Mouse (Mus musculus) intestine, embryonic 16.5 days (tissue): ENCODE data around the gene Rxylt1. TPM values are rescaled to one million over a fixed set of nuclear protein-coding genes. Genes with fewer than 3 reads are reported as not detected.

Experiments
- ATAC-seq: fragments of 200-750 bp; cut with Nextera tagmentation; 2 replicates; pipeline ENCODE4 v1.8.0; 2017; ENCODE audit warnings: moderate TSS enrichment, moderate library complexity
- H3K27ac ChIP-seq: fragments of 300-500 bp; sonication (generic); 2 replicates; pipeline ENCODE4 v1.5.1; 2014; ENCODE audit warnings: mild to moderate bottlenecking, low read length
- H3K27me3 ChIP-seq: fragments of 300-500 bp; sonication (generic); replicated peaks from 2 replicates; pipeline ENCODE4 v1.6.1; 2014; ENCODE audit warnings: low read length, control low read depth, mixed read lengths; ENCODE audit not compliant: control insufficient read depth, insufficient read depth
- H3K36me3 ChIP-seq: fragments of 300-500 bp; sonication (generic); 2 replicates; pipeline ENCODE4 v1.6.1; 2014; ENCODE audit warnings: low read length, control low read depth; ENCODE audit not compliant: control insufficient read depth, insufficient read depth
- H3K4me1 ChIP-seq: fragments of 300-500 bp; sonication (generic); 2 replicates; pipeline ENCODE4 v1.6.1; 2014; ENCODE audit warnings: low read length, control low read depth, mixed read lengths; ENCODE audit not compliant: control insufficient read depth, insufficient read depth
- H3K4me2 ChIP-seq: fragments of 300-500 bp; sonication (generic); 2 replicates; pipeline ENCODE4 v1.6.1; 2014; ENCODE audit warnings: low read depth, low read length, control low read depth
- H3K4me3 ChIP-seq: fragments of 300-500 bp; sonication (generic); 2 replicates; pipeline ENCODE4 v1.5.1; 2014; ENCODE audit warnings: mild to moderate bottlenecking, low read length
- H3K9ac ChIP-seq: fragments of 300-500 bp; sonication (generic); 2 replicates; pipeline ENCODE4 v1.6.1; 2014; ENCODE audit warnings: low read depth, low read length
- H3K9me3 ChIP-seq: fragments of 300-500 bp; sonication (generic); 2 replicates; pipeline ENCODE4 v1.6.1; 2016; ENCODE audit warnings: low read length, control low read depth; ENCODE audit not compliant: control insufficient read depth
- WGBS: fragments of 180-500 bp; shearing (Covaris S2); extraction: QIAGEN DNeasy Blood & Tissue Kit; methylation state at CpG from one replicate; pipeline ENCODE4 v1.1.7; 2014; 5-methylcytosine and 5-hydroxymethylcytosine counted together
- polyA plus RNA-seq: library from polyadenylated mRNA; unstranded; fragments of >200 nt; fragmentation: Nextera tagmentation; extraction: Ambion mirVana; gene quantifications from 2 replicates; pipeline ENCODE4 v1.2.1, GENCODE M21; 2015

The Rxylt1 gene
- polyA plus RNA-seq, 1 experiment from 2014 or later = 49.5 TPM

DNA sequence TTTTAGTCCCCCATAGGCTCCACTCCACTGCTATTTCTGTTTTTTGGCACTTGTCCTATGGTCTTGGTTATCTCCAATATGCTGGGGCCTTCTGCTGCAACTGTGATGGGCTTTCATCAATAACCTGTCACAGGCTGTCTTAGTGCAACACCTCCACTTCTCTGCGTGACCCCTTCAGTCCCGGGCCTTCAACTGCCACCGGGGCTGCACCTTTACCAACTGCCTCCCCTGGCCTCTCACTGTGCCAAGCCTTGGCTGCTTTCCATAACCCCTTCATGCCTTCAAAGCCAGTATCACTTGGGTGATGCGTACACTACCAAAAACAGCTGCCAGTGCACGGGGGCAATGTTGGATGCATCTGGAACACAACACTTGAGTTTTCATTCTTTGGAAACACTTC is 5.5 kb upstream of the Rxylt1 start:
- no peaks in the 10 kb centered on the region for H3K4me1 ChIP-seq
- H3K9me3 ChIP-seq = no peaks in the 10 kb centered on the region
- H3K9ac ChIP-seq = no peak overlapping the region
- H3K27me3 ChIP-seq = no peaks in the 10 kb centered on the region
- H3K27ac ChIP-seq = no peak overlapping the region
- ATAC-seq = no peak
- H3K4me2 ChIP-seq = no peak overlapping the region
- no peaks in the 10 kb centered on the region for H3K36me3 ChIP-seq
- 80% methylated on average over 5 of the region's 5 CpGs for WGBS
- H3K4me3 ChIP-seq = no peak overlapping the region

DNA sequence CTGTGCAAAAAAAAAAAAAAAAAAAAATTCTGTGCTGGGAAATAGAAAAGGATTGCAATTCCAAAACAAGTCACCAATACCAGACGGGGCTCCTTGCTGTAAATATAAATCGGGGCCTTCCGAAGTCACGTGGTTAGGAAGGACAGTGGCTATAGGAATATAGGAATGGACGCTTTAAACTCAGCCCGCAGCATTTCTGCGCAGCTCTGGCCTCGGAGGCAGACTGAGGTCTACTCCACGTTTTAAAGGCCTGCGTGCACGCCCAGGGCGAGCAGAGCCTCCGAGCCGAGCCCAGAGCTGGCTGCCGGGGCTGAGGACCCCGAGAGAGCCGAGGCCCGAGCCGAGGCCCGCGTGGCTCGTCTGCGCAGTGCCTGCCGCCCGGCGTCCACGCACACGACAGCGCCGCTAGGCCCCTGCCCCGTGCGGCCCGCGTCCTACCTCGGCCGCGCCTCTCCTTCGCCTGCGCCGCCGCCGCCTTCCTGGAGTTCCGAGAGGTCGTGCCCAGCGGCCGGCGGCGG is 650 bp downstream of the Rxylt1 start:
- peak overlapping the region; percentile 93 for H3K9ac ChIP-seq
- no peaks in the 10 kb centered on the region for H3K36me3 ChIP-seq
- peak; percentile 82 for ATAC-seq
- peak overlapping the region; percentile 78 for H3K4me2 ChIP-seq
- under 1% methylated on average over 43 of the region's 48 CpGs for WGBS
- peaks cover 5% of the 10 kb centered on the region for H3K4me1 ChIP-seq
- H3K9me3 ChIP-seq = no peaks in the 10 kb centered on the region
- H3K4me3 ChIP-seq = peak overlapping the region; percentile 80
- H3K27ac ChIP-seq = peak overlapping the region; percentile 97
- no peaks in the 10 kb centered on the region for H3K27me3 ChIP-seq

DNA sequence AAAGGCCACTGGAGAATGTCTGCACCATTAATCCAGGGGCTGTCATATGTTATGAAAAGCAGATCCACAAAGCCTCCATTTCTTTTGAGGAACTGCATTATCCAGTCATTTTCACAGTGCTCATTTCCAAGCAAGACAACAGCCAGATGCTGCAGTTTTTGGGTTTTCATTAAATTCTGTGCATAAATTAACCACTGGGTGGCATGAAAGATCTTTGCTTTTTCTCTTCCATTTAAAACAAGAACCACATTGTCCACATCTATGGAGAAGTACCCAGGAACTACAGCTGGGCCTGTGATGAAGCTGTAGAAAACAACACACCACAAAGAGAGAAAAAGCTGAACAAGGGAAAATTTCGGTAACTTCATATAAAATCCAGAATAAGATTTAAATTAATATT is 6.7 kb downstream of the Rxylt1 start:
- 92% methylated on average over 1 of the region's 1 CpGs for WGBS
- Histone ChIP-seq H3K27ac (no peak overlapping the region), H3K36me3 (peaks cover 18% of the 10 kb centered on the region), H3K9me3 (peaks cover 10% of the 10 kb centered on the region), H3K9ac (no peak overlapping the region), H3K4me1 (peaks cover 1% of the 10 kb centered on the region; the same call in 1 of the 2 replicates), H3K4me2 (no peak overlapping the region), H3K4me3 (no peak overlapping the region), H3K27me3 (no peaks in the 10 kb centered on the region)
- no peak for ATAC-seq

DNA sequence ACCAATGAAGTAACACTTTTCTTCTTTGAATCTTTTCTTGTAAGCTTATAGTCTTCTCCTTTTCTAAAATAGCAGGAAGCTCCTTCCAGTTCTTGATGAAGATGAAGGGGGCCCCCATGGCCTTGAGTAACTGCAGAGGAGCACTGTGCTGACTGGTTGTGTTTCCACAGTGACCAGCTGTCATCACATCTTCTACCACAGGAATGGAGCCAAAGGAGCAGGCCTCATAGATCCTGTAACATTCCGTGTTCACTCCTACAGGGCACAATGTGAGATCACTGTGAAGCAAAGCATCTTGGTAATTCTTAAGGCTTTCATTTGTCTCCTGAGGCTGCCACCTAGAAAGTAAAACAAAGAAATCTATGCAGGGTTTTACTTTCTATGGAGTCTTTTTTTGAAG is 15.8 kb downstream of the Rxylt1 start:
- Histone ChIP-seq H3K9ac (no peak overlapping the region), H3K4me1 (no peaks in the 10 kb centered on the region), H3K36me3 (no peaks in the 10 kb centered on the region; the same call in 1 of the 2 replicates), H3K27ac (no peak overlapping the region), H3K4me2 (no peak overlapping the region), H3K9me3 (no peaks in the 10 kb centered on the region), H3K27me3 (no peaks in the 10 kb centered on the region), H3K4me3 (no peak overlapping the region)
- ATAC-seq = no peak
- 97% methylated on average over 1 of the region's 1 CpGs for WGBS

DNA sequence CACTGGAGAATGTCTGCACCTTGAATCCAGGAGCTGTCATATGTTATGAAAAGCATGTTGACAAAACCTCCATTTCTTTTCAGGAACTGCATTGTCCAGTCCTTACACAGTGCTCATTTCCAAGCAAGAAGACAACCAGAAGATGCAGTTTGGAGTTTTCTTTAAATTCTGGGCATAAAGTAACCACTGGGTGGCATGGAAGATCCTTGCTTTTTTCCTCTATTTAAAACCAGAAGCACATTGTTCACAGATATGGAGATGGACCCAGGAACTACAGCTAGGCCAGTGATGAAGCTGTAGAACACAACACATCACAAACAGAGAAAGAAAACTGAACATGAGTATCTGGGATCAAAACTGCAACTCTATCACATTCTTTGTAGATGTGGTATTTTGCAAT is 28.0 kb downstream of the Rxylt1 start:
- Histone ChIP-seq H3K4me1 (no peaks in the 10 kb centered on the region), H3K4me3 (no peak overlapping the region), H3K9me3 (no peaks in the 10 kb centered on the region), H3K27me3 (no peaks in the 10 kb centered on the region), H3K4me2 (no peak overlapping the region), H3K27ac (no peak overlapping the region), H3K9ac (no peak overlapping the region), H3K36me3 (no peaks in the 10 kb centered on the region)
- ATAC-seq = no peak

DNA sequence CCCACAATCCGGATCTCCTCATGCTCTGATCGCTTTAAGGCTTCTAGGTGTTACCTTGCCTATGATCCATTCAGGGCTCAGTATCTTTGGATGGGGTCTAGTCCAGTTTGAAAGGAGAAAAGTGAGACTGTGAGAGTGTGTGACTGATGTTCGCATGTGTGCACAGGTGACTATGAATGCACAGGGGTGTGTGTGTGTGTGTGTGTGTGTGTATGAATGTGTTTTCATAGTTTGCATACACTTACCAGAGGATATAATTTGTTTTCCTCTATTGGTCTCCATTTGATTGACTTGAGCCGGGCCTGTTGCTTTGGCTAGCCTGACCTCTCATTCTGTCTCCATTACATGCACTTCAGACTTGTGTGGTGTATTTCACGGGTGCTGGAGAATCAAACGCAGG is 41.3 kb downstream of the Rxylt1 start:
- ATAC-seq = no peak
- Histone ChIP-seq H3K27ac (no peak overlapping the region), H3K4me1 (no peaks in the 10 kb centered on the region), H3K4me3 (no peak overlapping the region), H3K4me2 (no peak overlapping the region), H3K36me3 (no peaks in the 10 kb centered on the region), H3K9me3 (no peaks in the 10 kb centered on the region), H3K9ac (no peak overlapping the region), H3K27me3 (no peaks in the 10 kb centered on the region)
- 88% methylated on average over 6 of the region's 6 CpGs for WGBS

DNA sequence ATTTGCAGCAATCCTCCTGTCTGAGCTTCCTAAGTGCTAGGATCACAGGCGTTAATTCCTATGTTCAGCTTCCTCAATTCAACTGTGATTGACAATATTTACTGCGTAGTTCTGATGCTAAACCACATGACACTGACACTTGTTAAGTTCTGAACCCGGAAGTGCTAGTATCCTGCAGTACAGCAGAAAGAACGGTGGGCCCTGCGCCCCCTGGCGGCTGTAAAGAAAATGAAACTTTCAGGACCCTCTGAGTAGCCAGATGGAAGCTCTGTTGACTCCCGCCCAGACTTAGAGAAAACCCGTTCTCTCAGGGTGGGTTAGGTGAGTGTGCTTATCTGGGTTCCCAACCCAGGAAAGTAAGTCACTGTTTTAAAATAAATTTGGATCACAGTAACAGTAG is 42.6 kb downstream of the Rxylt1 start:
- Histone ChIP-seq H3K4me2 (no peak overlapping the region), H3K9me3 (no peaks in the 10 kb centered on the region), H3K4me3 (no peak overlapping the region), H3K4me1 (no peaks in the 10 kb centered on the region), H3K27ac (no peak overlapping the region), H3K9ac (no peak overlapping the region), H3K36me3 (no peaks in the 10 kb centered on the region), H3K27me3 (no peaks in the 10 kb centered on the region)
- 17% methylated on average over 8 of the region's 8 CpGs for WGBS
- ATAC-seq = no peak

DNA sequence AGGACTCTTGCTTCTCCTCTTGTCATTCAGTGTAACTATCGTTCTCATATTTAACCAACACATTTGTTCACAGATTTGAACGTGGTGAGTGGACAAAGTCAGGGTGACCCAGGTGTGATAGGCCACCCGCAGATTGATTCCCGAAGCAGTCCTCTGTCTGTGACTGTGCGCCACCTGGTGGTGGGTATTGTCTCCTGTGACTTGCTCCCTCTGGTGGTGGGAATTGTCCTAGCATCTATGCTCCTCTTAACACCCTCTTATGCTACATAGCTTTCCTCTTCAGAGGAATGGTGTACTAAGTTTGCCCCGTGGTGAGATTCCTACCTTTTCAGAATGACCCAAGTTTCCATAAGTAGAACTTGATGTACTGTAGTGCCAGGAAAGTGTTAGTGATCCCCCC is 45.3 kb downstream of the Rxylt1 start:
- no peaks in the 10 kb centered on the region for H3K9me3 ChIP-seq
- no peaks in the 10 kb centered on the region for H3K4me1 ChIP-seq
- no peak overlapping the region for H3K4me2 ChIP-seq
- no peak overlapping the region for H3K4me3 ChIP-seq
- H3K36me3 ChIP-seq = no peaks in the 10 kb centered on the region
- no peak overlapping the region for H3K9ac ChIP-seq
- no peak overlapping the region for H3K27ac ChIP-seq
- ATAC-seq = no peak
- 35% methylated on average over 6 of the region's 6 CpGs for WGBS
- no peaks in the 10 kb centered on the region for H3K27me3 ChIP-seq

DNA sequence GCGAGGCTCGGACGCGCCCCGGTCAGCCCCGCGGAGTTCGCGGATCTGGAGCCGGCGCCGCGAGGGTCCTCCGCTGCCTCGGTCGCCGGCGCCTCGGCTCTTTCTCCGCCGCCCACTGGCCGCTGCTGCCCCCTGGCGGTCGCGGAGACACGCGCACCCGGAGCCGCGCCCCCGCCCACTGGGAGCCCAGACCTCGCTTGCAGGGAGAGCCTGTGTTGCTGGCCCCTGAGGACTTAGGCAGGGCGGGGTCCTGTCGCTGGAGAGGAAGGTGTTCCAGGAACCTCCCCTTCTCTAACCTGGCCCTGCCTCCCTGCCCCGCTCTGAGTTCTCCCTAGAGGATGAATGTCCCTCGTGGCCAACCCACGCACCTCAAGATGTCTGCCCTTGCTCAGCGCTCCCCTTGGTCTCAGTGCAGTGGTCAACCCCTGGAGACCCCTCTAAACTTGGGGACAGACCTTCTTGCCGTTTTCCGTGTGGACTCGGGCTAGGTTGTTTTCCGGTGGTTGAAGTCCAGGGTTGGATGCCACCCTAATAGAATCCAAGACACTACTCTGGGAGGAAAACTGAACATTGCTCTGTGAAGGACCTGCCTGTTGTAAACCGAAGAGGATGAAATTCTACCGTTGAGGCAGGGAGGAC is 49.3 kb downstream of the Rxylt1 start:
- 10% methylated on average over 41 of the region's 44 CpGs for WGBS
- Histone ChIP-seq H3K4me1 (0 out of 2 replicates have a peak, but pooled peaks cover 8% of the 10 kb centered on the region), H3K27me3 (no peaks in the 10 kb centered on the region), H3K9ac (peak overlapping the region; percentile 82), H3K9me3 (no peaks in the 10 kb centered on the region), H3K36me3 (no peaks in the 10 kb centered on the region), H3K4me2 (peak overlapping the region; percentile 92), H3K4me3 (peak overlapping the region; percentile 77), H3K27ac (peak overlapping the region; percentile 74)
- ATAC-seq = peak; percentile 79
